Mouse (Mus musculus): ENCODE data around the gene Mttp. TPM values are rescaled to one million over a fixed set of nuclear protein-coding genes. Genes with fewer than 3 reads are reported as not detected.

Mttp gene
- polyA plus RNA-seq, 1 experiment from 2014 or later: 10.3 TPM

Other genes with a start within 250 kb of the Mttp start
- 120 and 122 TPM in 2 replicates for gene Lamtor3, start 226.5 kb downstream of the Mttp start, polyA plus RNA-seq (2015; fragmentation: Nextera tagmentation; extraction: Ambion mirVana)
- gene Dapp1, start 163.4 kb downstream of the Mttp start, polyA plus RNA-seq (2015; fragmentation: Nextera tagmentation; extraction: Ambion mirVana): 0.67 and 1.2 TPM in 2 replicates
- gene 1110002E22Rik, start 79.9 kb downstream of the Mttp start, polyA plus RNA-seq (2015; fragmentation: Nextera tagmentation; extraction: Ambion mirVana): 0.03 and 0.05 TPM in 2 replicates
- gene Gm5105, start 77.6 kb downstream of the Mttp start, polyA plus RNA-seq (2015; fragmentation: Nextera tagmentation; extraction: Ambion mirVana): not detected in 2 replicates
- gene Trmt10a, start 1.5 kb downstream of the Mttp start, polyA plus RNA-seq (2015; fragmentation: Nextera tagmentation; extraction: Ambion mirVana): 8.9 and 9.3 TPM in 2 replicates
- not detected in 2 replicates for gene 4930579F01Rik, start 48.9 kb upstream of the Mttp start, polyA plus RNA-seq (2015; fragmentation: Nextera tagmentation; extraction: Ambion mirVana)
- 0.46 and 0.66 TPM in 2 replicates for gene Adh7, start 72.8 kb upstream of the Mttp start, polyA plus RNA-seq (2015; fragmentation: Nextera tagmentation; extraction: Ambion mirVana)
- gene Adh1, start 116.0 kb upstream of the Mttp start, polyA plus RNA-seq (2015; fragmentation: Nextera tagmentation; extraction: Ambion mirVana): 0.81 and 0.97 TPM in 2 replicates
- not detected in 2 replicates for gene Adh6a, start 168.3 kb upstream of the Mttp start, polyA plus RNA-seq (2015; fragmentation: Nextera tagmentation; extraction: Ambion mirVana)
- gene Adh6b, start 196.8 kb upstream of the Mttp start, polyA plus RNA-seq (2015; fragmentation: Nextera tagmentation; extraction: Ambion mirVana): 0.17 and 0.40 TPM in 2 replicates